Mouse (Mus musculus) kidney, embryonic 16.5 days (tissue): Measurements from ENCODE around the gene Arl6ip4. TPM values are rescaled to one million over a fixed set of nuclear protein-coding genes. Genes with fewer than 3 reads are reported as not detected.

Source experiments
- ATAC-seq: fragments of 200-750 bp; cut with Nextera tagmentation; 2 replicates; pipeline ENCODE4 v1.8.0; 2017; ENCODE audit warnings: moderate TSS enrichment; ENCODE audit not compliant: low FRiP score, low TSS enrichment
- H3K27ac ChIP-seq: fragments of 300-500 bp; sonication (generic); 2 replicates; pipeline ENCODE4 v1.5.1; 2014; ENCODE audit warnings: low read length
- H3K27me3 ChIP-seq: fragments of 300-500 bp; sonication (generic); 2 replicates; pipeline ENCODE4 v1.6.1; 2014; ENCODE audit warnings: low read length, control low read depth, mixed read lengths; ENCODE audit not compliant: insufficient read depth
- H3K36me3 ChIP-seq: fragments of 300-500 bp; sonication (generic); 2 replicates; pipeline ENCODE4 v1.6.1; 2014; ENCODE audit warnings: low read length, control low read depth, mixed read lengths; ENCODE audit not compliant: insufficient read depth
- H3K4me1 ChIP-seq: fragments of 300-500 bp; sonication (generic); 2 replicates; pipeline ENCODE4 v1.6.1; 2014; ENCODE audit warnings: low read length, control low read depth, mixed read lengths; ENCODE audit not compliant: insufficient read depth
- H3K4me2 ChIP-seq: fragments of 300-500 bp; sonication (generic); replicated peaks from 2 replicates; pipeline ENCODE4 v1.6.1; 2014; ENCODE audit warnings: low read depth, low read length
- H3K4me3 ChIP-seq: fragments of 300-500 bp; sonication (generic); 2 replicates; pipeline ENCODE4 v1.5.1; 2014; ENCODE audit warnings: mild to moderate bottlenecking, low read length
- H3K9ac ChIP-seq: fragments of 300-500 bp; sonication (generic); replicated peaks from 2 replicates; pipeline ENCODE4 v1.6.1; 2014; ENCODE audit warnings: low read length
- H3K9me3 ChIP-seq: fragments of 300-500 bp; sonication (generic); 2 replicates; pipeline ENCODE4 v1.6.1; 2016; ENCODE audit warnings: low read length, control low read depth
- WGBS: fragments of 180-500 bp; shearing (Covaris S2); extraction: QIAGEN DNeasy Blood & Tissue Kit; methylation state at CpG from one replicate; pipeline ENCODE4 v1.1.7; 2014; 5-methylcytosine and 5-hydroxymethylcytosine counted together
- polyA plus RNA-seq: library from polyadenylated mRNA; unstranded; fragments of >200 nt; fragmentation: Nextera tagmentation; extraction: Ambion mirVana; gene quantifications from 2 replicates; pipeline ENCODE4 v1.2.1, GENCODE M21; 2015

Gene Arl6ip4
- 100 and 102 TPM in 2 replicates for polyA plus RNA-seq

DNA sequence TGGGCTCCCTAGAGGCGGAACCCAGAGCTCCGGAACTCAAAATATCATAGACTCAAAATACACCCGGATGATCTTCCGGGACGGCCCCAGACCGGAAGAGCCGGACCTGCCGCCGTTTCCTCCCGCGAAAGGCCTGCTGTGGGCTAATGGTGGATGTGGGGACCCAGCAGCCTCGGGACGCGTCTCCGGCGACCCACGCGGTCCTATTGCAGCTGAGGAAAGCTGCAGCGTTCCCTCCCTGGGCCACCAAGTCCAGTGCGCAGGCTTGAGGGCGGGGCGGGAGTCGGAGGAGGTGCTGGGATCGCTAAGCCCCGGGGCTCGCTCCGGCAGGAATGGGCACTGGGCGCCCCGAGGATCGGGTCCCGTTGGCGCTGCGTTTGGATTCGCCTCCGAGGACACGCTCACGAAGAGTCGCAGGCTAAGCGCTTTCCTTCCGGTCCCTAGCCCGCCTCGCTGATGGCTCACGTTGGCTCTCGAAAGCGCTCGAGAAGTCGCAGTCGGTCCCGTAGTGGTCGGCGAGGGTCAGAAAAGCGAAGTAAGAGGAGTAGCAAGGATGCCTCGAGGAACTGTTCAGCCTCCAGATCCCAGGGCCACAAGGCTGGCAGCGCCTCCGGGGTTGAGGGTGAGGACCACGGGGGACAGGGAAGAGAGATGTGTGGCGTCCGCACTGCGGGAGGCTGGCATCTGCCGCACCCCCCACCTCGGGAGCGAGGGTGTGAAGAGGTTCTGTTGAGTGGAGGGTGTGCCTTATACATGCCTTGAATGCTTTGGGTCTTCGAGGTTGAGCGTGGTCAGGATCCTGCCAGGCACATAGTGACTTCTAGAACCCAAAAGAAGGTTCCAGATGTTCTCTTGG is at the start of gene Arl6ip4:
Arl6ip4 (plus strand) TSS at position 100 of the 856 bp plus-strand sequence.
- Histone ChIP-seq H3K36me3 (peaks cover 41% of the 10 kb centered on the region), H3K27ac (peak within 1 kb of the TSS; percentile 86), H3K4me2 (peak within 1 kb of the TSS; percentile 98), H3K9me3 (no peaks in the 10 kb centered on the region), H3K4me3 (peak within 1 kb of the TSS; percentile 85), H3K27me3 (no peaks in the 10 kb centered on the region), H3K4me1 (peaks cover 25% of the 10 kb centered on the region), H3K9ac (peak within 1 kb of the TSS; percentile 93)
- ATAC-seq: 0 out of 2 replicates have a peak, but pooled peaks have one; percentile 2
- under 1% methylated on average over 64 of the region's 64 CpGs for WGBS

- 76% methylated on average over 3 of the region's 3 CpGs for WGBS
- H3K27ac ChIP-seq: no peak overlapping the region
- peaks cover 21% of the 10 kb centered on the region for H3K4me1 ChIP-seq
- H3K9me3 ChIP-seq: no peaks in the 10 kb centered on the region
- no peak overlapping the region for H3K4me3 ChIP-seq
- ATAC-seq: no peak
- no peaks in the 10 kb centered on the region for H3K36me3 ChIP-seq
- H3K4me2 ChIP-seq: no peak overlapping the region
- H3K27me3 ChIP-seq: no peaks in the 10 kb centered on the region
- H3K9ac ChIP-seq: no peak overlapping the region
Observed at GRCm38 (mm10) chr5:124069657-124070056, 46.2 kb upstream of the Arl6ip4 start.

DNA sequence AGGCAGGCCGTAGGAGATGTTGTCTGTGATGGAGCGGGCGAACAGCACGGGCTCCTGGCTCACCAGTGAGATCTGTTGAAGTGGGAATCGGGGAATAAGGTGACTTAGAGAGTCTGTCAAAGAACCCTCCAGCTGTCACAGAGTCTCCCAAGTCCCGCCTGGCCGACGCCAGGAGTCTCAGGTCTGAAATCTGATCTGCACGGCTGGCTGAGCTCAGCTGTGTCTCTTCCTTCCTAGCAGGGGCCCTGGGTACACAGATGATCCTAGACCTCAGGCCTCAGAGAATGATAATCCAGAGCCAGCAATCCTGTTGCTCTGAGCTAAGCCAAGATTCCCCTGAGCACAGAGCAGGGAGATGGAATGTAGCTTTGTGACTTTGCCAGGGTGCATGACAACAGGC is 42.2 kb upstream of the Arl6ip4 start:
- Histone ChIP-seq H3K4me3 (no peak overlapping the region), H3K27me3 (no peaks in the 10 kb centered on the region), H3K9ac (no peak overlapping the region; the same call in 1 of the 2 replicates), H3K9me3 (no peaks in the 10 kb centered on the region), H3K4me2 (no peak overlapping the region), H3K27ac (0 out of 2 replicates have a peak overlapping the region, but pooled peaks have one; percentile 43), H3K4me1 (peaks cover 41% of the 10 kb centered on the region), H3K36me3 (no peaks in the 10 kb centered on the region)
- peak; percentile 70; the same call in 1 of the 2 replicates for ATAC-seq
- 21% methylated on average over 9 of the region's 9 CpGs for WGBS

- no peaks in the 10 kb centered on the region for H3K27me3 ChIP-seq
- ATAC-seq: 0 out of 2 replicates have a peak, but pooled peaks have one; percentile 20
- H3K36me3 ChIP-seq: no peaks in the 10 kb centered on the region
- H3K4me1 ChIP-seq: peaks cover 41% of the 10 kb centered on the region
- no peak overlapping the region for H3K9ac ChIP-seq
- 43% methylated on average over 10 of the region's 10 CpGs for WGBS
- H3K4me2 ChIP-seq: no peak overlapping the region
- peak overlapping the region; percentile 57 for H3K27ac ChIP-seq
- no peaks in the 10 kb centered on the region for H3K9me3 ChIP-seq
- H3K4me3 ChIP-seq: no peak overlapping the region
Observed at GRCm38 (mm10) chr5:124074845-124075307, 41.0 kb upstream of the Arl6ip4 start.

DNA sequence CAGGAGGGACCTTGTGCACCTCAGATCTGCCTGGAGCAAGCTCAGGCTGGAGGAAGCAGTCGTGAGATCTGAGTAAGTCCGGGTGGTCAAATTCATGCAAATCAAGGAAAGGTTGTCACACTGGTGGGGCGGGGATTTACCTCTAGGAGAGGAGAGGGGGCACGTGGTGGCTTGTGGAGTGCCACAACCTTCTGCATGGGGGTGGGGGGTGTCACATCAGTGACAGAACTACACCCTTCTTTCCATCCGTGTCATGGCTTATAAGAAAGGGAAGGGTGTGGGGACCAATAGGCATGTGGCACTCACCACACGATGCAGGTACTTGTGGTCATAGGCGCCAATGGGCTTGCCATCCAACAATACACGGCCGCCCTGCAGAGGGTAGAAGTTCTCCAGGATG is 40.2 kb upstream of the Arl6ip4 start:
- peak overlapping the region; percentile 57 for H3K27ac ChIP-seq
- peaks cover 41% of the 10 kb centered on the region for H3K4me1 ChIP-seq
- H3K4me2 ChIP-seq: no peak overlapping the region
- H3K27me3 ChIP-seq: no peaks in the 10 kb centered on the region
- WGBS: 63% methylated on average over 9 of the region's 9 CpGs
- H3K36me3 ChIP-seq: no peaks in the 10 kb centered on the region
- H3K9ac ChIP-seq: no peak overlapping the region
- no peaks in the 10 kb centered on the region for H3K9me3 ChIP-seq
- no peak for ATAC-seq
- H3K4me3 ChIP-seq: no peak overlapping the region

DNA sequence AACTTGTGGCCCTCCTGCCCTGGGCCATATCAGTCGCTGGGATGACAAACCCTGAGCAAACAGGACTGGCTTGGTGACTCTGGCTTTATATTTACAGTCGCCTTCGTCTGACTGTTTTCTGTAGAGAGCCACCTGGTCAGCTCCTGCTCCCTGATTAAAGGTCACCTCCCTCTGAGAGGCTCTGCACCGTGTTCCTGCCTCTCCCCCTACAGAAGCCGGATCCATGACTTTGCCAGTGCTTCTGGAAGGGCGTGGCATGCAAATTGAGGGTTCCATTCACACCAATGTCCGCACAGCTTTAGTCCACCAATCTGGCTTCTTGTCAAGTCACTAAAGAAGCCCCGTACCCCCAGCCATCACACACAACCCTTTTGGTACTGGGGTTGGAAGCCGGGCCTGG is 39.3 kb upstream of the Arl6ip4 start:
- H3K27ac ChIP-seq: no peak overlapping the region
- no peak for ATAC-seq
- 41% methylated on average over 9 of the region's 9 CpGs for WGBS
- H3K9ac ChIP-seq: no peak overlapping the region
- H3K4me3 ChIP-seq: no peak overlapping the region
- H3K27me3 ChIP-seq: no peaks in the 10 kb centered on the region
- no peaks in the 10 kb centered on the region for H3K36me3 ChIP-seq
- H3K9me3 ChIP-seq: no peaks in the 10 kb centered on the region
- H3K4me2 ChIP-seq: no peak overlapping the region
- H3K4me1 ChIP-seq: peaks cover 39% of the 10 kb centered on the region

GRCm38 (mm10) chr5:124077241-124077640 is 38.6 kb upstream of the Arl6ip4 start:
- ATAC-seq: no peak
- WGBS: 65% methylated on average over 13 of the region's 13 CpGs
- no peak overlapping the region for H3K27ac ChIP-seq

DNA sequence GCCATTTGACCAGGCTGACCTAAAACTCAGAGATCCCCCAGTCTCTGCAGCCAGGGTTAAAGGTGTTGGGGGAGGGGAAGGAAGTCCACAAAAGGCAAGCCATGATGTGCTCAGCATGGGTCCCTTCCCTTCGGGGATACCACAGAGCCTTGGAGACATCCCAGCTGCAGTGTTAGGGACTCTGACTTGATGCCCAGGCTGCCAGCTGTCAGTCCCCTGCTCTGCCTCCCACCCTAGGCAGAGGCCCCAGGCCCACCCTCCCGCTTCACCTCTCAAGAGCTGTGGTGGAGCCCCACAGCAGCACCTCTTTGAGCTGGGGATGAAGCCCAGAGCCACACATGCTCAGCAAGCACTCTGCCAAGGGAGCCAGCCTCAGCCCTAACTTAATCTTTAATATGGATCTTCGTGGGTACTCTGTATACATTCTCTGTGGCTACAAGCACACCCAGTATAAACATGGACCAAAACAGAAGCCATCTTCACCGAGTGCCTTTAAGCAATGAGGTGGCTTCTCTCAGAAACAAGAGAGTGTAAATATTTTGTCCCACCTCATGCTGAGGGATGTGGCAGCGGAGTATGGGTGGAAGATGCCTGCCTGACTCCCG is 37.9 kb upstream of the Arl6ip4 start:
- no peak for ATAC-seq
- no peak overlapping the region for H3K27ac ChIP-seq
- H3K4me2 ChIP-seq: no peak overlapping the region
- H3K4me3 ChIP-seq: no peak overlapping the region
- H3K27me3 ChIP-seq: no peaks in the 10 kb centered on the region
- WGBS: 63% methylated on average over 6 of the region's 6 CpGs
- peaks cover 36% of the 10 kb centered on the region for H3K4me1 ChIP-seq
- H3K9ac ChIP-seq: no peak overlapping the region; the same call in 1 of the 2 replicates
- no peaks in the 10 kb centered on the region for H3K36me3 ChIP-seq
- H3K9me3 ChIP-seq: no peaks in the 10 kb centered on the region

More at GRCm38 (mm10) chr5:124077241-124077640, 38.6 kb upstream of the Arl6ip4 start:
- H3K4me3 ChIP-seq: no peak overlapping the region
- H3K9ac ChIP-seq: no peak overlapping the region
- no peaks in the 10 kb centered on the region for H3K36me3 ChIP-seq
- H3K9me3 ChIP-seq: no peaks in the 10 kb centered on the region
- H3K27me3 ChIP-seq: no peaks in the 10 kb centered on the region
- peaks cover 36% of the 10 kb centered on the region for H3K4me1 ChIP-seq
- no peak overlapping the region for H3K4me2 ChIP-seq

DNA sequence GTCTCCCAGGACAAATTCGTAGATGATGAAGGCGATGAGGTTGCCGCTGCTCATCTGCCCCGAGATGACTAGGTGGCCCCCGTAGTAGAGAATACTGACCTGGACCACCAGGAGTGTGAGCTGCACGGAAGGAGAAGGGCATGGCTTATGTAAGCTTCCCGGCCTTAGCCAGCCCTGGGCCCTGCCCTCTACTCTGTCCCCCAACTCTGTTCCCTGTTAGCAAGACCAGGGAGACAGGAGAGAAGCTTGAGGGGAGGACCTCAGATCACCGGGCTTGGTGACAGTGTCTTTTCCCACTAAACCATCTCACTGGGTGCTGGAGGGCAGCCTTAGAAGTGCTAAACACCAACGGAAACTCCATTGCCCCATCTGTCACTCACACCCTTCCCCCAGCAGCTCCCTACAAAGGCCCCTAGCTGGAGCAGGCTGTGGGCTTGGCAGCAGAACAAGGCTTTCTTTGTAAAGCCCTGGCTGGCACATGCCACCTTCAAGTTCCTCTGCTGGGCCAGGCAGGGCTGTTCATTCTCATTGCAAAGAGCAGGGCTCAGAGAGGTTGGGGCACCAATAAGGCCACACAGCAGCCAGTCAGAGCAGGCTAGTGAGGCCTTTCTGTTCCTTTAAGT is 37.0 kb upstream of the Arl6ip4 start:
- H3K4me1 ChIP-seq: peaks cover 26% of the 10 kb centered on the region
- H3K9ac ChIP-seq: no peak overlapping the region
- no peak for ATAC-seq
- H3K9me3 ChIP-seq: no peaks in the 10 kb centered on the region
- WGBS: 64% methylated on average over 9 of the region's 9 CpGs
- H3K36me3 ChIP-seq: no peaks in the 10 kb centered on the region
- H3K4me2 ChIP-seq: no peak overlapping the region
- no peaks in the 10 kb centered on the region for H3K27me3 ChIP-seq
- H3K4me3 ChIP-seq: no peak overlapping the region
- no peak overlapping the region for H3K27ac ChIP-seq
